Comparison of ENCODE assay signal across 20 mouse cellular contexts in genomic region chr8:36311734-36312133, GRCm38 (mm10).
DNase-seq lines count a peak whose midpoint lies in the region; ATAC-seq and TF ChIP-seq lines count a peak whose summit lies in the region.
"Had no signal": no experiment of that assay in that cellular context is flagged by ENCODE, and none has a peak within 500 bp of the region (broad histone marks: within the 10 kb centered on the region; RNA-seq: fewer than 3 reads in every experiment).

No protein-coding gene starts in this region.

- no peak for ATAC-seq in megakaryocyte-erythroid progenitor cell, adult 5-6 weeks (replicated peaks; ENCODE audit: low FRiP score, low TSS enrichment, poor library complexity, severe bottlenecking)
- ATAC-seq: activated CD4-positive, CD25-positive, alpha-beta regulatory T cell, adult 4 months; CD4-positive, CD25-positive, alpha-beta regulatory T cell, adult 4 months; Patski had no signal

- DNase-seq in heart, adult 11 months, result peak; percentile 67
- DNase-seq in heart, adult 8-10 months (ENCODE audit: low spot score), result no peak
- DNase-seq in MEL (ENCODE audit: low read depth, low spot score), result peak; percentile 10
- DNase-seq: adrenal gland, adult 2 months; adrenal gland, adult 8-10 months; adrenal gland, postnatal 10 days; adrenal gland, postnatal 14 days; adrenal gland, postnatal 25 days; adrenal gland, postnatal 36 days; B cell, adult 2 months; cerebellum, adult 11 months; cerebellum, adult 11-12 months; cerebellum, adult 18-20 months; cerebellum, adult 2 months had no signal

- TF ChIP-seq CTCF in MEL (IDR thresholded peaks at IDR 0.05 in 2 of 3, conservative IDR thresholded peaks at IDR 0.05 in 1 of 3; ENCODE audit: control insufficient read depth in 1 of 3, insufficient read depth in 1 of 3, low read depth in 2 of 3, low read length in 3 of 3, poor library complexity in 1 of 3, severe bottlenecking in 1 of 3), result no peak

- no peak overlapping the region for H3K9ac ChIP-seq in MEL (ENCODE audit: control insufficient read depth, low read depth, low read length, poor library complexity, severe bottlenecking)

- TF ChIP-seq EP300 in MEL (IDR thresholded peaks at IDR 0.05; ENCODE audit: low read depth in 1 of 2, low read length in 2 of 2), result no peak; a peak in 1 of 4 replicates

- no peaks in the 10 kb centered on the region for H3K36me3 ChIP-seq in MEL (ENCODE audit: control insufficient read depth in 1 of 2, insufficient read depth in 2 of 2, low read length in 2 of 2)
- H3K36me3 ChIP-seq: G1E had no signal

- TF ChIP-seq POLR2A in MEL (IDR thresholded peaks at IDR 0.05; ENCODE audit: control insufficient read depth in 1 of 2, insufficient read depth in 1 of 2, low read depth in 1 of 2, low read length in 2 of 2, poor library complexity in 1 of 2), result no peak

- no peak for TF ChIP-seq RAD21 in MEL (IDR thresholded peaks at IDR 0.05; ENCODE audit: low read depth, low read length)

- H3K27ac ChIP-seq in MEL (ENCODE audit: control insufficient read depth, low read depth, low read length), result no peak overlapping the region

- no peaks in the 10 kb centered on the region; a peak in 1 of 4 replicates for H3K27me3 ChIP-seq in MEL (ENCODE audit: control insufficient read depth in 1 of 2, insufficient read depth in 2 of 2, low read length in 2 of 2)
- H3K27me3 ChIP-seq: CH12.LX, Patski had no signal

- H3K9me3 ChIP-seq in MEL (replicated peaks; ENCODE audit: insufficient read depth, low read length), result no peaks in the 10 kb centered on the region
- H3K9me3 ChIP-seq: G1E had no signal

- H3K4me1 ChIP-seq in MEL (ENCODE audit: control insufficient read depth in 1 of 2, insufficient read depth in 2 of 2, low read length in 2 of 2), result no peaks in the 10 kb centered on the region

- no peaks in the 10 kb centered on the region for H3K79me2 ChIP-seq in MEL (ENCODE audit: control insufficient read depth, insufficient read depth, low read length, poor library complexity)

- H3K4me3 ChIP-seq in MEL (ENCODE audit: control insufficient read depth in 1 of 2, insufficient read depth in 1 of 2, low read depth in 2 of 2, low read length in 2 of 2), result no peak overlapping the region

TF ChIP-seq in MEL, 35 proteins besides CTCF, POLR2A, EP300 and RAD21:
- TF ChIP-seq SIN3A (IDR thresholded peaks at IDR 0.05; ENCODE audit: low read length) (no peak), ETS1 (IDR thresholded peaks at IDR 0.05; ENCODE audit: low read depth, low read length) (peak; percentile 59)
